11 mouse cellular contexts compared by ENCODE assay signal in the genomic region with DNA sequence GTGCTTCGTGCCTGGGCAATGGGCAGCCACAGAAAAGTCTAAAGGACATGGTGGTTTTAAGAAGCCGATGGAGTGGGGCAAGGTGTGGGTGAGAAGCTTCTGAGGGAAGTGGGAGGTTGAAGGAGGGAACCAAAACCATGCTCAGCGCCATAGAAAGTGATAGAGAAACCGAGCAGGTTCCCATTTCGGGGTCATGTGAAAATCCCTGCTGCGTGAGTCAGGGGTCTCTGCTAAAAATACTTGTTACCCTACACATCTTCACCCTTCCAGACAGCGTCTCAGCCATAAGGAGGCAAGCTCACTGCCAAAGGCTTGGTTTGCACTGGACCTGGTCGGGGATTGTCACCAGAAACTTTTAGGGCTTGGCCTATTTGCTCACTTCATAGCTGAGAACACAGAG. TPM values are rescaled to one million over a fixed set of nuclear protein-coding genes. Genes with fewer than 3 reads are reported as not detected.
DNase-seq lines count a peak whose midpoint lies in the region; ATAC-seq and TF ChIP-seq lines count a peak whose summit lies in the region.
"Had no signal": no experiment of that assay in that cellular context is flagged by ENCODE, and none has a peak within 500 bp of the region (broad histone marks: within the 10 kb centered on the region; RNA-seq: fewer than 3 reads in every experiment).

No protein-coding gene starts in this region.

- H3K27ac ChIP-seq in intestine, embryonic 16.5 days (ENCODE audit: low read length): peak overlapping the region; percentile 27; the same call in 1 of the 2 replicates
- H3K27ac ChIP-seq in intestine, postnatal 0 days (ENCODE audit: low read depth, low read length): no peak overlapping the region
- peak overlapping the region; percentile 42; the same call in 1 of the 2 replicates for H3K27ac ChIP-seq in liver, embryonic 16.5 days (ENCODE audit: low read length)
- 0 out of 2 replicates have a peak overlapping the region, but pooled peaks have one; percentile 18 for H3K27ac ChIP-seq in stomach, postnatal 0 days (replicated peaks)
- H3K27ac ChIP-seq in midbrain, embryonic 14.5 days (replicated peaks; ENCODE audit: low read depth, low read length): no peak overlapping the region
- H3K27ac ChIP-seq: hindbrain, embryonic 14.5 days had no signal

- no peak overlapping the region for H3K4me3 ChIP-seq in intestine, embryonic 16.5 days (ENCODE audit: low read length)
- no peak overlapping the region for H3K4me3 ChIP-seq in intestine, postnatal 0 days (ENCODE audit: low read depth, low read length)
- H3K4me3 ChIP-seq in liver, embryonic 16.5 days (ENCODE audit: low read depth, low read length): no peak overlapping the region
- no peak overlapping the region for H3K4me3 ChIP-seq in stomach, postnatal 0 days (ENCODE audit: low read depth, low read length)
- no peak overlapping the region for H3K4me3 ChIP-seq in midbrain, embryonic 14.5 days (replicated peaks; ENCODE audit: low read depth, low read length)

- H3K9ac ChIP-seq in intestine, embryonic 16.5 days (ENCODE audit: low read depth, low read length): no peak overlapping the region
- H3K9ac ChIP-seq in intestine, postnatal 0 days (ENCODE audit: low read depth, low read length): no peak overlapping the region
- H3K9ac ChIP-seq in liver, embryonic 16.5 days (ENCODE audit: low read depth, low read length): no peak overlapping the region
- H3K9ac ChIP-seq in stomach, postnatal 0 days (ENCODE audit: low read length): no peak overlapping the region
- H3K9ac ChIP-seq in midbrain, embryonic 14.5 days (replicated peaks; ENCODE audit: low read length): no peak overlapping the region
- H3K9ac ChIP-seq: hindbrain, embryonic 14.5 days had no signal

- peak; percentile 22 to 39 for DNase-seq in spleen, adult 18-20 months
- no peak for DNase-seq in spleen, adult 12 weeks (ENCODE audit: low spot score)
- DNase-seq in stomach, postnatal 0 days (ENCODE audit: low spot score): peak; percentile 46
- DNase-seq in midbrain, embryonic 14.5 days: no peak
- DNase-seq in right cerebral cortex, postnatal 25 days: no peak
- DNase-seq: adrenal gland, adult 8-10 months had no signal

- H3K9me3 ChIP-seq in intestine, embryonic 16.5 days (ENCODE audit: control insufficient read depth, low read length): no peaks in the 10 kb centered on the region
- H3K9me3 ChIP-seq in intestine, postnatal 0 days (ENCODE audit: control insufficient read depth): no peaks in the 10 kb centered on the region
- H3K9me3 ChIP-seq in liver, embryonic 16.5 days (replicated peaks; ENCODE audit: control insufficient read depth, low read length): no peaks in the 10 kb centered on the region
- no peaks in the 10 kb centered on the region for H3K9me3 ChIP-seq in stomach, postnatal 0 days (ENCODE audit: control insufficient read depth, low read length)
- no peaks in the 10 kb centered on the region for H3K9me3 ChIP-seq in midbrain, embryonic 14.5 days (ENCODE audit: control insufficient read depth, low read length)

- no peak for TF ChIP-seq EP300 in stomach, postnatal 0 days (optimal IDR thresholded peaks at IDR 0.05)

- H3K4me2 ChIP-seq in intestine, embryonic 16.5 days (ENCODE audit: low read depth, low read length): no peak overlapping the region
- no peak overlapping the region for H3K4me2 ChIP-seq in intestine, postnatal 0 days (replicated peaks; ENCODE audit: low read depth)
- H3K4me2 ChIP-seq in liver, embryonic 16.5 days (ENCODE audit: low read depth, low read length): no peak overlapping the region
- no peak overlapping the region for H3K4me2 ChIP-seq in stomach, postnatal 0 days (replicated peaks; ENCODE audit: low read depth)
- H3K4me2 ChIP-seq in midbrain, embryonic 14.5 days (ENCODE audit: low read length): no peak overlapping the region
- H3K4me2 ChIP-seq: hindbrain, embryonic 14.5 days had no signal

- no peaks in the 10 kb centered on the region for H3K36me3 ChIP-seq in intestine, embryonic 16.5 days (ENCODE audit: control insufficient read depth, insufficient read depth, low read length)
- H3K36me3 ChIP-seq in intestine, postnatal 0 days (ENCODE audit: control insufficient read depth, insufficient read depth): no peaks in the 10 kb centered on the region
- no peaks in the 10 kb centered on the region for H3K36me3 ChIP-seq in liver, embryonic 16.5 days (ENCODE audit: control insufficient read depth, insufficient read depth)
- no peaks in the 10 kb centered on the region for H3K36me3 ChIP-seq in stomach, postnatal 0 days (ENCODE audit: control insufficient read depth, insufficient read depth, low read length)
- no peaks in the 10 kb centered on the region for H3K36me3 ChIP-seq in midbrain, embryonic 14.5 days (ENCODE audit: control insufficient read depth, insufficient read depth, low read length)

- H3K27me3 ChIP-seq in intestine, embryonic 16.5 days (replicated peaks; ENCODE audit: control insufficient read depth, insufficient read depth, low read length): no peaks in the 10 kb centered on the region
- no peaks in the 10 kb centered on the region for H3K27me3 ChIP-seq in intestine, postnatal 0 days (replicated peaks; ENCODE audit: control insufficient read depth, insufficient read depth, low read length)
- H3K27me3 ChIP-seq in liver, embryonic 16.5 days (ENCODE audit: control insufficient read depth, insufficient read depth, low read depth, low read length): no peaks in the 10 kb centered on the region
- H3K27me3 ChIP-seq in stomach, postnatal 0 days (ENCODE audit: control insufficient read depth, insufficient read depth, low read length): no peaks in the 10 kb centered on the region
- no peaks in the 10 kb centered on the region for H3K27me3 ChIP-seq in midbrain, embryonic 14.5 days (ENCODE audit: control insufficient read depth, insufficient read depth, low read length)

- ATAC-seq in intestine, embryonic 16.5 days: no peak
- ATAC-seq in intestine, postnatal 0 days: no peak
- ATAC-seq in liver, embryonic 16.5 days (ENCODE audit: low read depth): no peak
- peak; percentile 45; the same call in 1 of the 2 replicates for ATAC-seq in stomach, postnatal 0 days (ENCODE audit: low FRiP score, low TSS enrichment)
- no peak for ATAC-seq in midbrain, embryonic 14.5 days (ENCODE audit: low FRiP score, low TSS enrichment)
- ATAC-seq: midbrain, embryonic 16.5 days had no signal

- WGBS in intestine, embryonic 16.5 days: 86% methylated on average over 8 of the region's 8 CpGs
- WGBS in intestine, postnatal 0 days: 87% methylated on average over 8 of the region's 8 CpGs
- 44% methylated on average over 8 of the region's 8 CpGs for WGBS in liver, embryonic 16.5 days (ENCODE audit: insufficient replicate concordance)
- WGBS in stomach, postnatal 0 days: 89% methylated on average over 8 of the region's 8 CpGs
- WGBS in midbrain, embryonic 14.5 days: 95% methylated on average over 8 of the region's 8 CpGs

- peaks cover 30% of the 10 kb centered on the region for H3K4me1 ChIP-seq in intestine, embryonic 16.5 days (ENCODE audit: control insufficient read depth, insufficient read depth, low read length)
- H3K4me1 ChIP-seq in intestine, postnatal 0 days (replicated peaks; ENCODE audit: control insufficient read depth, insufficient read depth, low read length): no peaks in the 10 kb centered on the region
- peaks cover 5% of the 10 kb centered on the region; the same call in 1 of the 2 replicates for H3K4me1 ChIP-seq in liver, embryonic 16.5 days (ENCODE audit: control insufficient read depth, low read depth, low read length)
- H3K4me1 ChIP-seq in stomach, postnatal 0 days (replicated peaks; ENCODE audit: control insufficient read depth, insufficient read depth): peaks cover 10% of the 10 kb centered on the region
- peaks cover 18% of the 10 kb centered on the region for H3K4me1 ChIP-seq in midbrain, embryonic 14.5 days (ENCODE audit: control insufficient read depth, insufficient read depth, low read length)

- TF ChIP-seq CTCF in intestine, postnatal 0 days (IDR thresholded peaks at IDR 0.05; ENCODE audit: low read depth): no peak
- no peak for TF ChIP-seq CTCF in stomach, postnatal 0 days (IDR thresholded peaks at IDR 0.05; ENCODE audit: low read depth)

RNA-seq across cellular contexts. Expression of a gene that starts 24.6 kb away (rescaled TPM):
- polyA plus RNA-seq in intestine, embryonic 16.5 days (2015; fragmentation: Nextera tagmentation; extraction: Ambion mirVana): 18.7 and 21.0 TPM in 2 replicates
- 10.5 and 11.4 TPM in 2 replicates for polyA plus RNA-seq in intestine, postnatal 0 days (2015; fragmentation: Nextera tagmentation; extraction: Ambion mirVana)
- polyA plus RNA-seq in liver, embryonic 16.5 days (2015; fragmentation: Nextera tagmentation; extraction: Ambion mirVana): 4.1 TPM in 2 replicates
- polyA plus RNA-seq in stomach, postnatal 0 days (2015; fragmentation: Nextera tagmentation; extraction: Ambion mirVana): 10.4 and 10.5 TPM in 2 replicates
- polyA plus RNA-seq in midbrain, embryonic 14.5 days (2014; fragmentation: Nextera tagmentation; extraction: Ambion mirVana): 3.8 and 4.4 TPM in 2 replicates

Comparison
In these comparisons a context has a peak if more than half of its experiments do, and no peak if none do; other contexts are left out.
1. H3K27ac ChIP-seq: peak in intestine, embryonic 16.5 days (single experiment), liver, embryonic 16.5 days (single experiment) and stomach, postnatal 0 days (single experiment); none in intestine, postnatal 0 days (single experiment) and midbrain, embryonic 14.5 days (single experiment).
2. DNase-seq: peak in spleen, adult 18-20 months (2 of 2) and stomach, postnatal 0 days (single experiment); none in spleen, adult 12 weeks (single experiment), midbrain, embryonic 14.5 days (single experiment) and right cerebral cortex, postnatal 25 days (single experiment).